Mouse (Mus musculus): ENCODE data around the gene Golga3. TPM values are rescaled to one million over a fixed set of nuclear protein-coding genes. Genes with fewer than 3 reads are reported as not detected.

Golga3 gene
- polyA plus RNA-seq, 1 experiment from 2014 or later, result 17.2 TPM

DNA sequence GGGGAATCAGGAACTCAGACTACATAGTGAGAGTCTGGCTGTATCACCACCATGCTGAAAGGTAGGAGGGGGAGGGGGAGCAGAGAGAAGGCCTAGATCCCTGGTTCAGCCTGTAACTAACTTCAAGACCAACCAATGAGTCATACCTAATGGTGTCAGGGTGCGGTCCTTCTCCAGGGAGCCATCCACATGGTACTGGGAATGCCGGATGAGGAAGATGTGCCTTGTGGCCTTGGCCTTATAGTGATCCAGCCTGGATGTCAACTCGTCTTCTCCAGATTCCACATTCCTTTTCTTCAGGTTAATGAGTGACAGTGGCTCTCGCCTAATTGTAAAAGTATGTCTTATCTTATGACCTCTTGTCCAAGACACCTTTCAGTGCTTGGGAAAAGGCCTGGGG, 90.4 kb downstream of the Golga3 start:
- no peak for DNase-seq (ENCODE audit: low spot score)
- H3K4me3 ChIP-seq, result no peak overlapping the region
- H3K4me1 ChIP-seq (replicated peaks), result peaks cover 7% of the 10 kb centered on the region
- no peak overlapping the region for H3K27ac ChIP-seq
- H3K27me3 ChIP-seq (ENCODE audit: insufficient read depth, poor library complexity, severe bottlenecking), result no peaks in the 10 kb centered on the region
- H3K9me3 ChIP-seq, result no peaks in the 10 kb centered on the region
- peaks cover 56% of the 10 kb centered on the region for H3K36me3 ChIP-seq
- WGBS, result 93% methylated on average over 4 of the region's 4 CpGs

DNA sequence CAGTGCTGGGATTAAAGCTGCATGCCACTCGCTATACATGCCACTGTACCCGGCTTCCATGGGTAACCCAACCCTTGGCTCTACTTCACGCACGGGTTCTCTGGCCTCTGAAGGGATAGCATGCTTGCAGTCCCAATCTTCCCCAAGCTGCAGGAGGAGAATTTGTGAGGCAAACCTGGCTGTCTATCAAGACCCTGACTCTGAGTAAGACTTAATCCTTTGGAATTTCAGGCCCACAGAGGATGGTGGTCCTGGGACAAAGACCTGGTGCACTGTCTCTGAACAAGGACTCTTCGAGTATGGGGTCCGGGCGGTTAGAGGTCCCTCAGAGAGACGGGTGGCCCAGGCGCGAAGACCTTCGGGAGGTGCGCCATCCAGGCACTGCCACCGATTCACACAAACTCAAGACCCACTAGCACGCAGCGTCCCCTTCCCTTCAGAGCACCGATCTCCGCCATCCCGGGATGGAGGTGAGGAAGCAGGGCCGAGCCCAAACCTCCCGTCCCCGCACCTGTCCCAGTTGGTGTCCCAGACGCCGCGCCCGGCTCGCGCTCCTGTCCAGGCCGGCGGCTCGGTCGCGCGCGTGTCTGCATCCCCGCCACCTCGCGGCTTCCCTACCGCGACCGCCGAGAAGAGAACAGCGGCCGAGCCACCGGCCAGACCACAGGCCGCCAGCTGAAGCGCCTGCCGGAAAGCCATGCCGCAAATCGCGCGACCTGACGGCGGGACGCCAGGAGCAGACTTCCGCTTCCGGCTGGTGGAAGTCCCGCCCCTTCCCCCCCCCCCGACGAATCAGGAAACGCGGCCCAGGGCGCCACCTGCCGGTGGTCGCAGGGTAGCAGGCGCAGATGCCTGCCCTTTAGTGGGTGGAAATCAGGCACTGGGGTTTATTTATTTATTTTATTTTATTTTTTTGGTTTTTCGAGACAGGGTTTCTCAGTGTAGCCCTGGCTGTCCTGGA, 92.9 kb downstream of the Golga3 start, which contains the start of gene Pgam5:
TSS of gene Pgam5 (minus strand) at position 773 of the 961 bp plus-strand sequence.
- WGBS, result 1% methylated on average over 66 of the region's 66 CpGs
- Histone ChIP-seq H3K4me1 (replicated peaks) (peaks cover 7% of the 10 kb centered on the region), H3K27me3 (ENCODE audit: insufficient read depth, poor library complexity, severe bottlenecking) (no peaks in the 10 kb centered on the region), H3K9me3 (no peaks in the 10 kb centered on the region), H3K27ac (peak within 1 kb of the TSS; percentile 93), H3K4me3 (peak within 1 kb of the TSS; percentile 99), H3K36me3 (peaks cover 35% of the 10 kb centered on the region)
- DNase-seq (ENCODE audit: low spot score), result peak; percentile 95

DNA sequence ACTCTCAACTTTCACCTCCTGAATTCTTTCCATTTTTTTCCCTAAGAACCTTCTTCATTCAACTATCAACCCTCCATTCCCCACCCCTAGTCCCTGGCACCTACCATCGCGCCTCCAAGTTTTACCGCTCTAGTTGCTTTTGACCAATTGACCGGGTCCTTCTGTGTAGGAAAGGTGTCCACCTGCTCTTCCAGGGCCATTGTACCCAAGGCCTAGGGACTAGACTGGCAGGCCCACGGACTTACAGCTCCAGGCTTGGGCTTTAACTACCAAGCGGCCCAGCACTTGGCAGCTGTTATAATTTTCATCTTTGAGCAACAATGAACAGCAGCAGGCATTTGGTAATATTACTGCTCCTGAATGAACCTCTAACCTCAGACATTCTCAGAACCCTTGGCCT, 93.7 kb downstream of the Golga3 start:
- Histone ChIP-seq H3K36me3 (peaks cover 27% of the 10 kb centered on the region), H3K4me1 (replicated peaks) (peaks cover 7% of the 10 kb centered on the region), H3K4me3 (no peak overlapping the region), H3K27ac (no peak overlapping the region), H3K9me3 (no peaks in the 10 kb centered on the region), H3K27me3 (ENCODE audit: insufficient read depth, poor library complexity, severe bottlenecking) (no peaks in the 10 kb centered on the region)
- 92% methylated on average over 6 of the region's 6 CpGs for WGBS
- DNase-seq (ENCODE audit: low spot score), result no peak

GRCm38 (mm10) chr5:110274147-110274546, 97.6 kb downstream of the Golga3 start:
- Histone ChIP-seq H3K9me3 (no peaks in the 10 kb centered on the region), H3K27ac (no peak overlapping the region), H3K36me3 (no peaks in the 10 kb centered on the region), H3K27me3 (ENCODE audit: insufficient read depth, poor library complexity, severe bottlenecking) (no peaks in the 10 kb centered on the region), H3K4me3 (no peak overlapping the region), H3K4me1 (replicated peaks) (no peaks in the 10 kb centered on the region)
- 83% methylated on average over 4 of the region's 4 CpGs for WGBS
- no peak for DNase-seq (ENCODE audit: low spot score)

DNA sequence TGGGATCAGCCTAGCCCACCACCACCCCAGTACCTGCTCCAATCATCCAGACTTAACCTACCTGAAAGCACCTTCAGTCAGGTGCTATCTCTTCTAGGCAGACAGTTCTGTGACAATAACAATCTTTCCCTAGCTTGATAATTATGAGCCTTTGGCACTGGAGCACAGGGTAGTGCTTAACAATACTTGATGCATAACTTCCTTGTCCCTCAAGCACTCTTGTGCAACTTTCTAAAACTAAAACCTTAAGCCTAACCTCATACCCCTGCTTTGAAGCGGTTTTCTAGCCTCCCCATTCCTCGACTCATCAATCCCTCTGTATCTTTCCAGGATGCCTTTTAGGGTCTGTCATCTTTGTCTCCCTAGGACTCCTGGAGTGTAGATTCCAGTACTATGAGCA, 98.3 kb downstream of the Golga3 start:
- no peak overlapping the region for H3K4me3 ChIP-seq
- no peak overlapping the region for H3K27ac ChIP-seq
- H3K27me3 ChIP-seq (ENCODE audit: insufficient read depth, poor library complexity, severe bottlenecking), result no peaks in the 10 kb centered on the region
- DNase-seq (ENCODE audit: low spot score), result no peak
- H3K36me3 ChIP-seq, result no peaks in the 10 kb centered on the region
- H3K9me3 ChIP-seq, result no peaks in the 10 kb centered on the region
- no peaks in the 10 kb centered on the region for H3K4me1 ChIP-seq (replicated peaks)
- 74% methylated on average over 2 of the region's 2 CpGs for WGBS

Other genes starting within 250 kb of the Golga3 start
- 18.0 and 21.0 TPM in 2 replicates for gene Zfp932, start 180.2 kb upstream of the Golga3 start, polyA plus RNA-seq (2016; fragmentation: Nextera tagmentation; extraction: Ambion mirVana)
- gene Gm17655, start 104.2 kb upstream of the Golga3 start, polyA plus RNA-seq (2016; fragmentation: Nextera tagmentation; extraction: Ambion mirVana), result 4.2 and 5.9 TPM in 2 replicates
- gene Gm35315, start 82.3 kb upstream of the Golga3 start, polyA plus RNA-seq (2016; fragmentation: Nextera tagmentation; extraction: Ambion mirVana), result 1.2 and 1.4 TPM in 2 replicates
- gene Plcxd1, start 76.7 kb upstream of the Golga3 start, polyA plus RNA-seq (2016; fragmentation: Nextera tagmentation; extraction: Ambion mirVana), result 1.3 and 1.6 TPM in 2 replicates
- gene Gtpbp6, start 68.5 kb upstream of the Golga3 start, polyA plus RNA-seq (2016; fragmentation: Nextera tagmentation; extraction: Ambion mirVana), result 37.3 and 37.7 TPM in 2 replicates
- 5.8 and 6.1 TPM in 2 replicates for gene Zfp605, start 66.6 kb upstream of the Golga3 start, polyA plus RNA-seq (2016; fragmentation: Nextera tagmentation; extraction: Ambion mirVana)
- gene Chfr, start 40.9 kb upstream of the Golga3 start, polyA plus RNA-seq (2016; fragmentation: Nextera tagmentation; extraction: Ambion mirVana), result 59.0 and 63.8 TPM in 2 replicates
- gene Ankle2, start 54.3 kb downstream of the Golga3 start, polyA plus RNA-seq (2016; fragmentation: Nextera tagmentation; extraction: Ambion mirVana), result 29.6 and 30.4 TPM in 2 replicates
- gene Pgam5, start 93.2 kb downstream of the Golga3 start, polyA plus RNA-seq (2016; fragmentation: Nextera tagmentation; extraction: Ambion mirVana), result 92.7 and 98.0 TPM in 2 replicates
- gene Pxmp2, start 109.5 kb downstream of the Golga3 start, polyA plus RNA-seq (2016; fragmentation: Nextera tagmentation; extraction: Ambion mirVana), result 12.1 and 14.4 TPM in 2 replicates
- 33.4 and 44.2 TPM in 2 replicates for gene Pole, start 109.6 kb downstream of the Golga3 start, polyA plus RNA-seq (2016; fragmentation: Nextera tagmentation; extraction: Ambion mirVana)
- 0.57 and 0.92 TPM in 2 replicates for gene P2rx2, start 166.5 kb downstream of the Golga3 start, polyA plus RNA-seq (2016; fragmentation: Nextera tagmentation; extraction: Ambion mirVana)
- not detected in 2 replicates for gene Lrcol1, start 168.0 kb downstream of the Golga3 start, polyA plus RNA-seq (2016; fragmentation: Nextera tagmentation; extraction: Ambion mirVana)

Measured in hindbrain, embryonic 10.5 days (tissue).